Mouse (Mus musculus): ENCODE data around the gene Gtpbp1. TPM values are rescaled to one million over a fixed set of nuclear protein-coding genes. Genes with fewer than 3 reads are reported as not detected.
A peak's percentile ranks its signal among the peaks of the same experiment; 100 is the strongest.
"Not testable (repeated sequence)": the region's sequence is repeated elsewhere in the genome, so short reads cannot be mapped to it uniquely, and the experiment has no call there.

The Gtpbp1 gene
- polyA plus RNA-seq, 1 experiment: 23.6 TPM

DNA sequence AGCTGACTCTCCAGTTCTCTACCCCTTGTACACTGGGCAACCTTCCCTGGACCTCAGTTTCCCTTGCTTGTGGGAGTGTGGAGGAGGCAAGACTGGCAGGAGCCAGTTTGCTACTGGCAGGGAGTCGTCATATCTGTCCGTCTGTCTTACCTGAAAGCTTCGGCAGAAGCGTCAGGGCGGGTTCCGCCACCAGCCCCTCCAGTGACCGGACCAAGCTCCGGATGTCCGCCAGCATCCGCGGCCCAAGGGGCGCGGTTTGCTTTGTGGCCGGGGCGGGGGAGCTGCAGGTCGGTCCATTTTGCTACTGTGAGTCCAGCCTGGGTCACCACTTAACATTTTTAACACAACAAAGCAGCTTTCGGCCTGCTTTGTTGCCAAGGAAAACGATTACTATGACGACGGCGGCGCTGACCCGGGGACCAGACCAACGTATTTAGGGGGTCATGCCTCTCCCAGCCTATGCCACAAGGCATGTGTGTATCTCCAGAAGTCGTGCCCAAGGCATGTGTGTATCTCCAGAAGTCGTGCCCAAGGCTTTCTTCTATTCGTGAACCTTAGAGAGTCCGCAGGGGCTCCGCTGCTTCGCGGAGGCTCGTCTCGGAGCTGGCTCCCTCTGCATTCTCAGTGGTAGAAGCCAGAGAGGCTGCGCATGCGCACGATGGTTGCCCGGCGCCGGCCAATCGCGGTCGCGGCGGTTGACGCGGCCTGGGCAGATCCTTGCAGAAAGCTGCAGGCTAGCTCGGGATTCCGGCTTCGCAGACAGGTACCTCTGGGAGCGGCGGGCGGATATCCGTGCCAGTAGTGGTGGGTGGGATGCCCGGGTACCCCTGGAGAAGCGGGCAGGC is 31.9 kb upstream of the Gtpbp1 start, which contains the start of the genes Fam227a and Cby1:
Gene Fam227a (minus strand): TSS at position 426 of the 845 bp plus-strand sequence.
Gene Cby1 (plus strand): TSS at position 669 of the 845 bp plus-strand sequence.
- Histone ChIP-seq H3K9me3 (ENCODE audit: control insufficient read depth, low read length) (peaks cover 4% of the 10 kb centered on the region), H3K4me3 (replicated peaks) (peak within 1 kb of the TSS; percentile 83), H3K27me3 (ENCODE audit: control insufficient read depth) (no peaks in the 10 kb centered on the region), H3K4me1 (ENCODE audit: control insufficient read depth) (peaks cover 30% of the 10 kb centered on the region), H3K36me3 (ENCODE audit: control insufficient read depth) (peaks cover 17% of the 10 kb centered on the region)
- TF ChIP-seq GATA1 (IDR thresholded peaks at IDR 0.05; ENCODE audit: low read length): no peak
- TF ChIP-seq TAL1 (IDR thresholded peaks at IDR 0.05; ENCODE audit: low read length): no peak

DNA sequence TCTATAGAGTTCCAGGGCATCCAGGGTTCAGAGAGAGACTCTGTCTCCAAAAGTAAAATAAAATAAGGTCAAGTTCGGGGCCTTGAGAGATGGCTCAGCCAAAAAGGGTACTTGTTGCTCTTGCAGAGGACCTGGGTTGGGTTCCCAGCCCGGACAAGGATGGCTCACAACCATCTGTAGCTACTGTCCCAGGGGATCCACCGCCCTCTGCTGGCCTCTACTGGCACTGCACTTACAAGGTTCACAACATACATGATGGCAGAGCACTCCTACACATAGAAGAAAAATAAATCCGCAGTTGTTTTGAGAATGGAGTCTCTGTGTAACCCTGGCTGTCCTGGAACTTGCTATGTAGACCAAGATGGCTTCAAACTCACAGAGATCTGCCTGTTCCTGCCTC is 28.8 kb upstream of the Gtpbp1 start:
- H3K9me3 ChIP-seq (ENCODE audit: control insufficient read depth, low read length): peaks cover 4% of the 10 kb centered on the region
- H3K4me1 ChIP-seq (ENCODE audit: control insufficient read depth): peaks cover 30% of the 10 kb centered on the region
- H3K36me3 ChIP-seq (ENCODE audit: control insufficient read depth): peaks cover 33% of the 10 kb centered on the region
- no peak overlapping the region for H3K4me3 ChIP-seq (replicated peaks)
- H3K27me3 ChIP-seq (ENCODE audit: control insufficient read depth): no peaks in the 10 kb centered on the region
- TF ChIP-seq GATA1 (IDR thresholded peaks at IDR 0.05; ENCODE audit: low read length) (no peak), TAL1 (IDR thresholded peaks at IDR 0.05; ENCODE audit: low read length) (no peak)

DNA sequence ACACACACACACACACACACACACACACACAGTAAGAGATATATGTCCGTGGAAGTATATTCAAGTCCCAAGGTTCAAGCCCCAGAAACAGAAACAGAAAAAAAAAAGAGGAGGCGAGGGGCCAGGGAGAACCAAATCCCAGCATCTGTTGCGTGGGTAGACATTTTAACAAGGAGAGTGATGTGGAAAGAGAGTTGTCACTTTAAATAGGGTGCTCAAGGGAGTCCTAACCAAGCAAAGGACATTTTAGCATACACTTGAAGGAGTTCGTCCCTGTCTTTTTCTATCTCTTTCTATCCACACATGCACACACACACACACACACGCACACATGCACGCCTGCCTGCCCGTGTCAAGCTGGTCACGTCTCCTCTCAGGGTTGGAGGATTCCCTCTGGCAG is 26.0 kb upstream of the Gtpbp1 start:
- Histone ChIP-seq H3K9me3 (ENCODE audit: control insufficient read depth, low read length) (peaks cover 4% of the 10 kb centered on the region), H3K36me3 (ENCODE audit: control insufficient read depth) (peaks cover 42% of the 10 kb centered on the region), H3K4me3 (replicated peaks) (no peak overlapping the region), H3K4me1 (ENCODE audit: control insufficient read depth) (peaks cover 11% of the 10 kb centered on the region), H3K27me3 (ENCODE audit: control insufficient read depth) (no peaks in the 10 kb centered on the region)
- TF ChIP-seq GATA1 (IDR thresholded peaks at IDR 0.05; ENCODE audit: low read length): no peak
- TF ChIP-seq TAL1 (IDR thresholded peaks at IDR 0.05; ENCODE audit: low read length): no peak

DNA sequence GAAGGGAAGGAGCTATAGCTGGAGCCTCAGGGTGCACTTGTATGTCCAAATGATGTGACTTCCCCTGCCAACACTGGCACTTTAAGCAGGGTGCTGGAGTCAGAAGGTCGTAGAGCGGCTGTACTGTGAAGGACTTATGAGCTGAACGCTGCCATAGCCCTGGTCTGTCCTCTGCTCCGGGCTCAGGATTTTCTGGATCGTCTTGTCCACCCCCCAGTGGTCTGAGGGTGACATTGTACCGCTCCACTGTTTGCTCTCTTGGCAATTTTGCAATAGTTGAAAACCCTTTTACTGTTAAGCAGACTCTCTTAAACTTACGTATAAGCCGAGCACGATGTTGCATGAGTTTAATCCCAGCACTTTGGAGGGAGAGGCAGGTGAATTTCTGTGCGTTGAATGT is 21.4 kb upstream of the Gtpbp1 start:
- TF ChIP-seq TAL1 (IDR thresholded peaks at IDR 0.05; ENCODE audit: low read length) (no peak), GATA1 (IDR thresholded peaks at IDR 0.05; ENCODE audit: low read length) (no peak)
- peaks cover 22% of the 10 kb centered on the region for H3K4me1 ChIP-seq (ENCODE audit: control insufficient read depth)
- no peak overlapping the region for H3K4me3 ChIP-seq (replicated peaks)
- peaks cover 50% of the 10 kb centered on the region for H3K36me3 ChIP-seq (ENCODE audit: control insufficient read depth)
- no peaks in the 10 kb centered on the region for H3K9me3 ChIP-seq (ENCODE audit: control insufficient read depth, low read length)
- no peaks in the 10 kb centered on the region for H3K27me3 ChIP-seq (ENCODE audit: control insufficient read depth)

DNA sequence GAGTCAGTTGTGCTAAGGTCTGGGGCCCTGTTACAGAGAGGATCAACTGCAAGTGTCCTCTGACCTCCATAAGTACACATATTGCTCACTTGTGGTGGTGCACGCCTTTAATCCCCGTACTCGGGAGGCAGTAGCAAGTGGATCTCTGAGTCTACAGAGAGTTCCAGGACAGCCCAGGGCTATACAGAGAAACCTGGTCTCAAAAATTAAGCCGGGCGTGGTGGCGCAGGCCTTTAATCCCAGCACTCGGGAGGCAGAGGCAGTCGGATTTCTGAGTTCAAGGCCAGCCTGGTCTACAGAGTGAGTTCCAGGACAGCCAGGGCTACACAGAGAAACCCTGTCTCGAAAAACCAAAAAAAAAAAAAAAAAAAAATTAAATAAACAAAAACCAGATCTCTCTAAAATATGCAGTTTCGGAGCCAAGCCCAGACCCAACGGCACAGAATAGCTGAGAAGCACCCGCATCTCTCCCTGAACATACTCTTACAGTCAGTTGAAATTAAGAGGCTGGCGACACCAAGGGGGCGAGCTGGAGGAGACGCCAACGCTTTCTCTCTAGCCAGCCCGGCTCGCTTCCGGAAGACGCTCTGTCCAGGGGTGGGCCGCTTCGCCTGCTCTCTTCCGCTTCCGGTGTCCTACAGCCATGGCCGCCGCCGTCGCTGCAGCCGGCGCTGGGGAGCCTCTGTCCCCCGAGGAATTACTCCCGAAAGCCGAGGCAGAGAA is 20.2 kb upstream of the Gtpbp1 start, which contains the start of gene Tomm22:
Gene Tomm22 (plus strand): TSS at position 613 of the 723 bp plus-strand sequence.
- no peaks in the 10 kb centered on the region for H3K27me3 ChIP-seq (ENCODE audit: control insufficient read depth)
- peaks cover 25% of the 10 kb centered on the region for H3K4me1 ChIP-seq (ENCODE audit: control insufficient read depth)
- peaks cover 60% of the 10 kb centered on the region for H3K36me3 ChIP-seq (ENCODE audit: control insufficient read depth)
- H3K4me3 ChIP-seq (replicated peaks): peak within 1 kb of the TSS; percentile 89
- no peaks in the 10 kb centered on the region for H3K9me3 ChIP-seq (ENCODE audit: control insufficient read depth, low read length)
- TF ChIP-seq TAL1 (IDR thresholded peaks at IDR 0.05; ENCODE audit: low read length) (no peak), GATA1 (IDR thresholded peaks at IDR 0.05; ENCODE audit: low read length) (no peak)

DNA sequence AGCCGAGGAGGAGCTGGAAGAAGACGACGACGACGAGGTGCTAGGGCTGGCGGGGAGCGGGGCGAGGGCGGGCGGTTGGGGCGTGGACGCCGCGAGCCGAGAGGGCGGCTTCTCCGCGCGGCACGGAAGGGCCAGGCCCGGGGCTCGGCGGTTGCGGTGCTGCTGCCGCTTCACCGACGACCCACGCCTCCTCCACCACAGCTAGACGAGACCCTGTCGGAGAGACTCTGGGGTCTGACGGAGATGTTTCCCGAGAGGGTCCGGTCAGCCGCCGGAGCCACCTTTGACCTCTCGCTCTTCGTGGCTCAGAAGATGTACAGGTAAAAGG is 19.7 kb upstream of the Gtpbp1 start:
- Histone ChIP-seq H3K9me3 (ENCODE audit: control insufficient read depth, low read length) (no peaks in the 10 kb centered on the region), H3K27me3 (ENCODE audit: control insufficient read depth) (no peaks in the 10 kb centered on the region), H3K36me3 (ENCODE audit: control insufficient read depth) (peaks cover 60% of the 10 kb centered on the region), H3K4me1 (ENCODE audit: control insufficient read depth) (peaks cover 25% of the 10 kb centered on the region), H3K4me3 (replicated peaks) (peak overlapping the region; percentile 89)
- TF ChIP-seq TAL1 (IDR thresholded peaks at IDR 0.05; ENCODE audit: low read length) (no peak), GATA1 (IDR thresholded peaks at IDR 0.05; ENCODE audit: low read length) (no peak)

DNA sequence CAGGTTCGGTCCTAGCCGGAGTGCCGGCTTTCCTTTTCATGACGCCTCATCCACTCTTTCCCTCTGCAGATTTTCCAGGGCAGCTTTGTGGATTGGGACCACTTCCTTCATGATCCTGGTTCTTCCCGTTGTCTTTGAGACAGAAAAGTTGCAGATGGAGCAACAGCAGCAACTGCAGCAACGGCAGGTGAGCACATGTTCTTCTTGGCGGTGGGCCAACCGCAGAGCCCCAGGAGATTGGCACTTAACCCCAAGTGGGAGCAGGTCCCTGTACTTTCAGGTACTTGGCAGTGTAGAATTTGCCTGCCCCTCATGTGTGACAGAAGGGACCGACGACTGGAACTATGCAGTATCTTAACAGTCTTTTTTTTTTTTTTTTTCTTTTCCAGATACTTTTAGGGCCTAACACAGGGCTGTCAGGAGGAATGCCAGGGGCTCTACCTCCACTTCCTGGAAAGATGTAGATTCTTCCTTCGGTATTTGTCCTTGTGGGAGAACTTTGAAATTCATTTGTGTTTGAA is 18.8 kb upstream of the Gtpbp1 start:
- H3K4me1 ChIP-seq (ENCODE audit: control insufficient read depth): peaks cover 25% of the 10 kb centered on the region
- H3K9me3 ChIP-seq (ENCODE audit: control insufficient read depth, low read length); H3K27me3 ChIP-seq (ENCODE audit: control insufficient read depth): not testable (repeated sequence)
- H3K4me3 ChIP-seq (replicated peaks): peak overlapping the region; percentile 89
- H3K36me3 ChIP-seq (ENCODE audit: control insufficient read depth): peaks cover 61% of the 10 kb centered on the region

DNA sequence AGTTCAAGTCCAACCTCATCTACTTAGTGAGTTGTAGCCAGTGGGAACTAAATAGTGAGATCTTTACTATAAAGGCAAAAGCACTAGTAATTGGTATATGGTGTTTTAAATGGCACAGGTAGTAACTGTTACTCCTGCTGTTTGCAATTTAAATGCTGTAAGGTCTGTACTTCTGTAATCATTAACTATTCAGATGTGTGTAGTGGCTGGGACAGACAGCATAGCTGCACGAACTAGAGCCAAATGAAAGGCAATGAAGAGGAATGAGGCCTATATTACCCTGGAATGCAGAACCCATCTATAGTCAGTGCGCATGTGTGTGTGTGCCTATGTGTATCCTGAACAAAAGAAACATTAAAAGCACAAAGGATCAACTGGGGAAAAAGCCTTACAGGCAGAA is 12.7 kb upstream of the Gtpbp1 start:
- no peaks in the 10 kb centered on the region for H3K9me3 ChIP-seq (ENCODE audit: control insufficient read depth, low read length)
- no peak overlapping the region for H3K4me3 ChIP-seq (replicated peaks)
- TF ChIP-seq TAL1 (IDR thresholded peaks at IDR 0.05; ENCODE audit: low read length) (no peak), GATA1 (IDR thresholded peaks at IDR 0.05; ENCODE audit: low read length) (no peak)
- H3K4me1 ChIP-seq (ENCODE audit: control insufficient read depth): peaks cover 39% of the 10 kb centered on the region
- H3K36me3 ChIP-seq (ENCODE audit: control insufficient read depth): peaks cover 93% of the 10 kb centered on the region
- H3K27me3 ChIP-seq (ENCODE audit: control insufficient read depth): no peaks in the 10 kb centered on the region

DNA sequence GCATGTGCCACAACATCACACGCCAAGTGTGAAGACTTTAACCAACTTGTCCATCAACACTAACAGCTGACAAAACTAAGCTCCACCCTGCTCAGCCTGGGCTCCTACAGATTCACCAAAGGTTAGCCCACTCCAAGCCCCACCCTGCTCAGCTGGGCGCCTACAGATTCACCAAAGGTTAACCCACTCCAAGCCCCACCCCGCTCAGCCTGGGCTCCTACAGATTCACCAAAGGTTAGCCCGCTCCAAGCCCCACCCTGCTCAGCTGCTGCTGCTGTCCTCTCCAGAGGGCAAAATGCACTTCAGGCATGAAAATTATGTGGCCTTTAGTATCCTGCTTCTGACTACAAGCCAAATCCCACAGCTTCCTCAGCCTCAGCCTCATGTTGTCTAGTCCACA is 8.7 kb upstream of the Gtpbp1 start:
- Histone ChIP-seq H3K36me3 (ENCODE audit: control insufficient read depth) (peaks cover 79% of the 10 kb centered on the region), H3K4me1 (ENCODE audit: control insufficient read depth) (peaks cover 72% of the 10 kb centered on the region), H3K27me3 (ENCODE audit: control insufficient read depth) (no peaks in the 10 kb centered on the region), H3K9me3 (ENCODE audit: control insufficient read depth, low read length) (no peaks in the 10 kb centered on the region), H3K4me3 (replicated peaks) (peak overlapping the region; percentile 30)
- no peak for TF ChIP-seq TAL1 (IDR thresholded peaks at IDR 0.05; ENCODE audit: low read length)
- TF ChIP-seq GATA1 (IDR thresholded peaks at IDR 0.05; ENCODE audit: low read length): no peak

Data from erythroblast, embryonic 14.5 days (primary cell).